Comparison of ENCODE assay signal across 14 mouse cellular contexts in the genomic region with DNA sequence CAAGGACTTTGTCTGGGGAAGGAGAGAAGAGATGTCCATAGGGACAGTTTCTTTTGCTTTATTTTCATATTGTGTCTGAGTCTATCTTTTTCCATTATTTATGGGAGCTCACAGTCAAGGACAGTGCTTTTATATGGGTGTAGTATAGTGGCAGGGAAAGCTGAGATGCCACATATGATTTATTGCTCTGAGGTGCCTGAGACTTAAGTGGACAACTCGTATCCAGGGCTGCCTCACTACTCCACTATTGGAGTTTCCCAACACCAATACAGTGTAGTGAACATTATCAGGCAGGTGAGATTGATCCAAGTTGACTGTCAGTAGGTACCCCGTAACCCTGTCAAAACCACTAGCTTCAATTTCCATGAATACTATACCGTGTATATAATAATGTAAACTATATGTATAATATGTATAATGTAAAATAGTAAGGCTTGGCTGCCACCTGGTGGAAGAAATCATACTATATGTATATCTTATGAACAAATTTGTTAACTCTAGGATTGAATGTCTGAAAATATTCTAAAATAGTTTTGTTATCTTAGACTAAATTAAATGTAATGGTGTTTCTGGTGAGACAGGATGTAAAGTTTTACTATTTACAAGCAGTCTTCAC. TPM values are rescaled to one million over a fixed set of nuclear protein-coding genes. Genes with fewer than 3 reads are reported as not detected.
DNase-seq lines count a peak whose midpoint lies in the region; ATAC-seq and TF ChIP-seq lines count a peak whose summit lies in the region.
"Had no signal": no experiment of that assay in that cellular context is flagged by ENCODE, and none has a peak within 500 bp of the region (broad histone marks: within the 10 kb centered on the region; RNA-seq: fewer than 3 reads in every experiment).

No protein-coding gene starts in this region.

- H3K27ac ChIP-seq in forebrain, postnatal 0 days (ENCODE audit: low read depth, low read length), result no peak overlapping the region
- H3K27ac ChIP-seq in forebrain, embryonic 10.5 days, result no peak overlapping the region
- H3K27ac ChIP-seq in lung, embryonic 14.5 days (ENCODE audit: low read depth), result no peak overlapping the region
- H3K27ac ChIP-seq: liver, embryonic 14.5 days; stomach, embryonic 15.5 days had no signal

- no peaks in the 10 kb centered on the region for H3K36me3 ChIP-seq in forebrain, postnatal 0 days (ENCODE audit: insufficient read depth)
- no peaks in the 10 kb centered on the region for H3K36me3 ChIP-seq in forebrain, embryonic 10.5 days (replicated peaks)
- no peaks in the 10 kb centered on the region for H3K36me3 ChIP-seq in lung, embryonic 14.5 days (ENCODE audit: insufficient read depth)
- H3K36me3 ChIP-seq: stomach, embryonic 15.5 days had no signal

- no peak overlapping the region for H3K4me2 ChIP-seq in forebrain, postnatal 0 days (ENCODE audit: low read depth)
- no peak overlapping the region for H3K4me2 ChIP-seq in lung, embryonic 14.5 days
- H3K4me2 ChIP-seq: stomach, embryonic 15.5 days had no signal

- no peaks in the 10 kb centered on the region for H3K4me1 ChIP-seq in forebrain, postnatal 0 days (ENCODE audit: insufficient read depth)
- peaks cover 21% of the 10 kb centered on the region; the same call in 1 of the 2 replicates for H3K4me1 ChIP-seq in forebrain, embryonic 10.5 days
- H3K4me1 ChIP-seq in lung, embryonic 14.5 days (ENCODE audit: insufficient read depth), result peaks cover 5% of the 10 kb centered on the region; the same call in 1 of the 2 replicates
- H3K4me1 ChIP-seq: stomach, embryonic 15.5 days had no signal

- ATAC-seq in forebrain, postnatal 0 days, result peak; percentile 53; the same call in 1 of the 2 replicates
- ATAC-seq in lung, embryonic 14.5 days (ENCODE audit: insufficient read depth), result peak; percentile 48
- 0 out of 2 replicates have a peak, but pooled peaks have one; percentile 30 for ATAC-seq in granulocyte monocyte progenitor cell, adult 5-6 weeks (replicated peaks; ENCODE audit: poor library complexity, severe bottlenecking)
- ATAC-seq in megakaryocyte-erythroid progenitor cell, adult 5-6 weeks (replicated peaks; ENCODE audit: low FRiP score, low TSS enrichment, poor library complexity, severe bottlenecking), result no peak

- no peak overlapping the region for H3K4me3 ChIP-seq in forebrain, postnatal 0 days (ENCODE audit: low read depth, low read length)
- H3K4me3 ChIP-seq in forebrain, embryonic 10.5 days, result no peak overlapping the region
- H3K4me3 ChIP-seq in lung, embryonic 14.5 days (ENCODE audit: low read depth, low read length), result no peak overlapping the region
- H3K4me3 ChIP-seq: stomach, embryonic 15.5 days had no signal

- H3K27me3 ChIP-seq in forebrain, postnatal 0 days (ENCODE audit: insufficient read depth, low read length), result no peaks in the 10 kb centered on the region
- H3K27me3 ChIP-seq in forebrain, embryonic 10.5 days (ENCODE audit: poor library complexity, severe bottlenecking), result no peaks in the 10 kb centered on the region
- H3K27me3 ChIP-seq in lung, embryonic 14.5 days (ENCODE audit: insufficient read depth, low read length), result no peaks in the 10 kb centered on the region
- H3K27me3 ChIP-seq: stomach, embryonic 15.5 days had no signal

- H3K9me3 ChIP-seq in forebrain, postnatal 0 days (ENCODE audit: low read length), result no peaks in the 10 kb centered on the region
- no peaks in the 10 kb centered on the region for H3K9me3 ChIP-seq in forebrain, embryonic 10.5 days
- no peaks in the 10 kb centered on the region for H3K9me3 ChIP-seq in lung, embryonic 14.5 days (ENCODE audit: low read depth, low read length)
- H3K9me3 ChIP-seq: stomach, embryonic 15.5 days had no signal

- TF ChIP-seq CTCF in forebrain, postnatal 0 days (IDR thresholded peaks at IDR 0.05; ENCODE audit: low read depth), result no peak
- peak; percentile 36; the same call in 1 of the 2 replicates for TF ChIP-seq CTCF in lung, embryonic 14.5 days (IDR thresholded peaks at IDR 0.05; ENCODE audit: low read depth)

- peak; percentile 57 for DNase-seq in forebrain, postnatal 0 days
- no peak for DNase-seq in forebrain, embryonic 10.5 days (ENCODE audit: extremely low spot score, low spot score)
- peak; percentile 92 for DNase-seq in lung, embryonic 14.5 days
- DNase-seq in lung, postnatal 25 days (ENCODE audit: low spot score), result no peak
- peak; percentile 31 for DNase-seq in CD4-positive, CD25-positive, alpha-beta regulatory T cell, adult 2 months (ENCODE audit: low read depth, low spot score)
- no peak for DNase-seq in spleen, postnatal 36 days (ENCODE audit: low spot score in 2 of 2)
- DNase-seq: adrenal gland, adult 2 months; heart, postnatal 10 days had no signal

- 76% methylated on average over 3 of the region's 3 CpGs for WGBS in forebrain, postnatal 0 days
- WGBS in forebrain, embryonic 10.5 days, result 90% methylated on average over 3 of the region's 3 CpGs
- WGBS in lung, embryonic 14.5 days, result 49% methylated on average over 3 of the region's 3 CpGs

- H3K9ac ChIP-seq in forebrain, postnatal 0 days, result no peak overlapping the region
- no peak overlapping the region for H3K9ac ChIP-seq in lung, embryonic 14.5 days
- H3K9ac ChIP-seq: liver, embryonic 14.5 days; stomach, embryonic 15.5 days had no signal

RNA-seq across cellular contexts. Expression of a gene that starts 26.4 kb away (rescaled TPM):
- total RNA-seq in forebrain, postnatal 0 days (2014; rRNA removed), result not detected in 2 replicates
- polyA plus RNA-seq in forebrain, postnatal 0 days (2015; fragmentation: Nextera tagmentation; extraction: Ambion mirVana), result 0.12 TPM in 1 of 2 replicates, not detected in the other
- not detected in 2 replicates for polyA plus RNA-seq in forebrain, embryonic 10.5 days (2016; fragmentation: Nextera tagmentation; extraction: Ambion mirVana)
- 0.29 and 0.45 TPM in 2 replicates for polyA plus RNA-seq in lung, embryonic 14.5 days (2014; fragmentation: Nextera tagmentation; extraction: Ambion mirVana)
- total RNA-seq in granulocyte monocyte progenitor cell, adult 5-6 weeks (2014; fragmentation: Nextera tagmentation), result not detected in 2 replicates
- not detected in 2 replicates for total RNA-seq in granulocyte monocyte progenitor cell, adult 5-6 weeks (2017)
- total RNA-seq in megakaryocyte-erythroid progenitor cell, adult 5-6 weeks (2014; fragmentation: Nextera tagmentation), result not detected in 2 replicates
- total RNA-seq in megakaryocyte-erythroid progenitor cell, adult 5-6 weeks (2017), result not detected in 2 replicates
- total RNA-seq: adrenal gland, adult 2 months; heart, postnatal 10 days; layer of hippocampus, adult 18-20 months; neutrophil, adult 5-6 weeks had no signal
- polyA plus RNA-seq: adrenal gland, adult 2 months had no signal

Comparison
In these comparisons a context has a peak if more than half of its experiments do, and no peak if none do; other contexts are left out.
1. DNase-seq: peak in forebrain, postnatal 0 days (single experiment), lung, embryonic 14.5 days (single experiment) and CD4-positive, CD25-positive, alpha-beta regulatory T cell, adult 2 months (single experiment); none in forebrain, embryonic 10.5 days (single experiment), lung, postnatal 25 days (single experiment) and spleen, postnatal 36 days (0 of 2).